Mouse (Mus musculus) ES-Bruce4 (cell line): ENCODE measurements at regions not wholly inside any gene's neighbourhood (a gene's known extent, or its start where the extent isn't known, plus 50 kb on each side); places are given as distances from the start of the nearest gene placed in this dataset.

ENCODE experiments used
- H3K27ac ChIP-seq: 2 replicates; pipeline ENCODE4 v1.5.1; 2012; ENCODE audit warnings: low read length, inconsistent platforms; ENCODE audit not compliant: insufficient read depth
- H3K27me3 ChIP-seq: 2 replicates; pipeline ENCODE4 v1.6.1; 2012; ENCODE audit warnings: mild to moderate bottlenecking, low read length, inconsistent platforms; ENCODE audit not compliant: control insufficient read depth, poor library complexity, insufficient read depth, severe bottlenecking
- H3K36me3 ChIP-seq: 2 replicates; pipeline ENCODE4 v1.6.1; 2012; ENCODE audit warnings: inconsistent platforms, mild to moderate bottlenecking, low read length, moderate library complexity; ENCODE audit not compliant: control insufficient read depth, poor library complexity, insufficient read depth, severe bottlenecking
- H3K4me1 ChIP-seq: one replicate; pipeline ENCODE4 v1.8.1; 2011; ENCODE audit warnings: low read length; ENCODE audit not compliant: control insufficient read depth, insufficient read depth
- H3K4me3 ChIP-seq: 2 replicates; pipeline ENCODE4 v1.5.1; 2011; ENCODE audit warnings: low read depth, mild to moderate bottlenecking, low read length
- H3K9ac ChIP-seq: 2 replicates; pipeline ENCODE4 v1.6.1; 2012; ENCODE audit warnings: low read depth, mild to moderate bottlenecking, inconsistent platforms; ENCODE audit not compliant: poor library complexity, severe bottlenecking
- H3K9me3 ChIP-seq: replicated peaks from 2 replicates; pipeline ENCODE4 v1.6.1; 2012; ENCODE audit warnings: mild to moderate bottlenecking, low read length, inconsistent platforms; ENCODE audit not compliant: control insufficient read depth, poor library complexity, insufficient read depth, severe bottlenecking
- CTCF ChIP-seq: IDR thresholded peaks from one replicate; pipeline ENCODE4 v1.8.1; 2011; ENCODE audit warnings: low read depth, low read length
- EP300 ChIP-seq: IDR thresholded peaks from 2 replicates; pipeline ENCODE4 v1.6.1; 2011; ENCODE audit warnings: low read depth, low read length; ENCODE audit not compliant: insufficient read depth
- POLR2A ChIP-seq: IDR thresholded peaks from one replicate; pipeline ENCODE4 v1.8.1; 2011; ENCODE audit warnings: low read length; ENCODE audit not compliant: insufficient read depth

DNA sequence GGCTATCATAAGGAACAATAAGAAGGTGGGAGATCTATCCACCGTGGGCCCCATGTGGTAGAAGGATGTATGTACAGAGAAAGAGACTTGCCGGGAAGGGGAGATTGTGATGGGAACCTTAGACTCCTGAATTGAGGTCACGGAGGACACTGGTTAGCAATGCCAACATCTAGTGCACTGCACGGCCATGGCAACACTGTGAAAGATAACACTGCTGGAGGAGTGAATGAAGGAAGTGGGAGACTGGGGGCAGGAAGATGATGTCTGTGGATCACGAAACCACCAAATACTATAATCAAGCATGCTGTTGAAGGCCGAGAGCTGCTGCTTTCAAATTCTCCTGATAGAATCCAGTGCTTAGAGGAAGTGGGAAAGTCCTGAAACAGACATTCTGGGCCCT, 78.7 kb upstream of the Armc2 start:
- Histone ChIP-seq H3K27ac (no peak overlapping the region), H3K4me1 (no peaks in the 10 kb centered on the region), H3K9ac (no peak overlapping the region), H3K27me3 (no peaks in the 10 kb centered on the region), H3K36me3 (no peaks in the 10 kb centered on the region), H3K9me3 (no peaks in the 10 kb centered on the region), H3K4me3 (no peak overlapping the region)
- TF ChIP-seq POLR2A (no peak), EP300 (no peak), CTCF (no peak)

DNA sequence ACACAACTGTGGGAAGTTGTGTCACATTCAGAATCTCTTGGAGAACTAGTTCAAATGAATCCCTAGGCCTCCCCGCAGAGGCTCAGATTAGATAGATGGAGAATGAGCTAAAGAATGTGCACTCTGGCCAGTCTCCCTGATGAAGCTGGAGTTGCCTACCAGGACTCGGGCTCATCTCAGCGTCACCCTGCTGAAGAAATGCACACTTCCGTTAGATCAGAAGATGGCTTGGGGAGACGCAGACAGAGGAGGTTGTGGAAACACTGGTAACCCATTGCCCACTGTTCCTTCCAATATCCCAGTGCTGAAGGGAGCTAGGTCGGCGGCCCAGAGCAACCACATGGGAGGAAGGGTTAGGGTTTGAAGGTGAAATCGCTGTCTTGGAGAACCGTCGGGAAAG, 77.7 kb upstream of the Armc2 start:
- H3K4me3 ChIP-seq, result no peak overlapping the region
- H3K36me3 ChIP-seq, result no peaks in the 10 kb centered on the region
- TF ChIP-seq CTCF, result no peak
- no peak for TF ChIP-seq POLR2A
- no peak for TF ChIP-seq EP300
- no peak overlapping the region for H3K9ac ChIP-seq
- H3K4me1 ChIP-seq, result no peaks in the 10 kb centered on the region
- no peaks in the 10 kb centered on the region for H3K9me3 ChIP-seq
- H3K27ac ChIP-seq, result no peak overlapping the region
- no peaks in the 10 kb centered on the region for H3K27me3 ChIP-seq

DNA sequence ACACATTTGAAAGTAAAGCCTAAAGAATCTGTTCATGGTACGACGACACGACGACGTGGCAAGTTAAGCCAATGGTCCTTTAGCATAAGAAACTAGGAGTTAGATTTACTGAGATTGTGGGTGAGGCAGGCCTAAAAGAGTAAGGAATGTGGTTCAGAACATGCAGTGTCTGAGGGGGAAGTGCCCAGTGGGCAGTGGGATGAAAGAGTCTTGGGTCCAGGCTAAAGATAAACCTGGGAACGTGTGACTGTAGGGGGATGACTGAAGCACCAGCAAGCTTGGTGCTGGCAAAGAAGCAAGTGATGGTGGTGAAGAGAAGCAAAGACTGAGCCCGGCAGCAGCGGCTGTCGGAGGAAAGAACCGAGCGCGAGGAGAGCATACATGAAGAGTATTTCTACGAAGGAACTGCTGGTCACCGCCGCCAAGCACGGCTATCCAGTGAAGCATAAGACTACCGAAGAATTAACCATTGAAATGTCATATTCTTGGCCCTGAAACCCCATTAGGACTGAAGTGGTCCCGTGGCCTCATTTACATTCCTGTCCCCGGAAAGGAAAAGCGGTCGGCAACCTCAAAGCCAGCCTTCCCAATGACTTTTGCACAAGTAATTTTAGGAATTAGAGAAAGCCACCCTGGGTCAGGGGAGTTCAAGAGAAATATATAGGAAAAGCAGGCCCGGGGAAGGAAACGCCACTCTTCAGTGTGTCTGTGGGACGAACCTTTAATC, 76.2 kb upstream of the Armc2 start:
- no peak for TF ChIP-seq CTCF
- TF ChIP-seq EP300, result no peak
- TF ChIP-seq POLR2A, result no peak
- H3K9me3 ChIP-seq, result no peaks in the 10 kb centered on the region
- H3K4me3 ChIP-seq, result no peak overlapping the region
- H3K36me3 ChIP-seq, result no peaks in the 10 kb centered on the region
- no peak overlapping the region for H3K9ac ChIP-seq
- H3K4me1 ChIP-seq, result no peaks in the 10 kb centered on the region
- H3K27ac ChIP-seq, result no peak overlapping the region
- H3K27me3 ChIP-seq, result no peaks in the 10 kb centered on the region

DNA sequence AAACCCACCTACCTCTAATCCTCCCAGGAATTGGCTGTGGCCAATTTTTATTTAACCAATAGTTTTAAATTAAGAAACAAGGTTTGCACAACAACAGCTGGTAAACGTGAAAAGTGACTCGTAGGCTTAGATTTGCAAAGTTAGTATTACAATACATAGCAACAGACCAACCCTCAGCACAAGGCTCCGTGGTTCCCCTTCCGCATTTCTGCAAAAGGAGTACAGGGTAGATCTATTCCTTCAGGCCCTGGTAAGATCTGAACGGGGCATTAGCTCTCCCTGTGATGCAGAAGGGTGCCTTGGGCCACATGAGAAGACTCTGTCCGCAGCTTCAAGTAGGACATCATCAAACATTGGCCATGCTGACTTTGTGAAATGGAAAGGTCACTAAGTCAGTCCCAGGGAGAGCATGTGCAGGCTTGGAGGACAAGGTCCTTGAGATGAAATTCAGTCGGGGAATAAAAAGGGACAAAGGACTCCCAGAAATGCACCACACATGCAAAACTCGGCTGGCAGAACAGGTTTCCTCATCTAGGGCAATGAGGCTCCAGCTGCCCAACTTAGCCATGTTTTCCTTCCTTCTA, 75.0 kb upstream of the Armc2 start:
- H3K4me1 ChIP-seq, result no peaks in the 10 kb centered on the region
- H3K4me3 ChIP-seq, result no peak overlapping the region
- H3K27me3 ChIP-seq, result no peaks in the 10 kb centered on the region
- TF ChIP-seq POLR2A, result no peak
- TF ChIP-seq CTCF, result no peak
- TF ChIP-seq EP300, result no peak
- H3K36me3 ChIP-seq, result no peaks in the 10 kb centered on the region
- no peak overlapping the region for H3K9ac ChIP-seq
- no peak overlapping the region for H3K27ac ChIP-seq
- no peaks in the 10 kb centered on the region for H3K9me3 ChIP-seq

DNA sequence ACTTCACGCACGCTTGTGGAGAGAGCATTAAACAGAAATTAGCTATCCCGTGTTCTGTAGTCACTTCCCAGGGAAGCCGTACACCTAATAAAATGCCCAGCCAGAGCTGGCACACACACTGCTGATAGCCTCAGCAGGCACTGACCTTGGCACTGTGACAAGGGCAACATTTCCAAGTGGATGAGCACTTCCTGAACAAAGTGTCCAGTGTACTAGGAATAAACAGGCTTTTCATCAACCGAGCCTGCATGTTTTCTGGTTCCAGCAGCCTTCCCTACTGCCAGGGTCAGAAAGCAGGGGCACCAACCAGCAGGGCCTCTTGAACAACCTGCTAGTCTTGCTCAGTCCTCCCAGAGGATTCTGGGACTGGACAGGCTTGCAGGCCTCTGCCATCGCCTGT, 74.3 kb upstream of the Armc2 start:
- H3K9ac ChIP-seq, result no peak overlapping the region
- no peak overlapping the region for H3K27ac ChIP-seq
- H3K27me3 ChIP-seq, result no peaks in the 10 kb centered on the region
- TF ChIP-seq CTCF (no peak), POLR2A (no peak), EP300 (no peak)
- no peaks in the 10 kb centered on the region for H3K9me3 ChIP-seq
- H3K36me3 ChIP-seq, result no peaks in the 10 kb centered on the region
- no peaks in the 10 kb centered on the region for H3K4me1 ChIP-seq
- no peak overlapping the region for H3K4me3 ChIP-seq

DNA sequence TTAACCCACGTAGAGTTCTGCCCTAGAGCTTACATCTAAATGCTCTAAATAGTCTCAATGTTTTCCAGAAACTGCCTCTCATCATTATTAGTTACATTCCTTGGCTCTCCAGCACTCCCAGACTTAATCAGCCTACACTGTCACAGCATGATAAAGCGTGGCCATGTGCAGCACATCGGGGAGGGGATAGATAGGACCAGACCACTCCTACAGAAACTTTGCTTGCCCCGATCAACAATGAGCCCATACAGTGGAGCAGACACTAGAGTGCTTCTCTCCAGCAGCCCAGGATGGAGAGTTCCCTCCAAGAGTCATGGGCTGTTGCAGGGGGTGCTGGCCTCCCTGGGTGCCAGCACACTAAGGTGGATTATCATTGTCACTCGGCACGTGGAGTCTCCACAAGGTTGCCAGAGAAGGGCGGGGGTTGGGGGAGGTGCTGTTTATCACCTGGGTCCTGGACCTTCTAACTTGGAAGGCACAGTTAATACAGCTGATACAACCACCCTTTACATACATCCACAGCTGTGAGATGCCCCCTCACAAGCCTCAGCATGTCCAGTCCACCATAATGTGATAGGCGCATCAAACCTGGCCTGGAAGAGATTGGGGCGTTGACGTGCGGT, 73.4 kb upstream of the Armc2 start:
- H3K4me1 ChIP-seq, result no peaks in the 10 kb centered on the region
- H3K9ac ChIP-seq, result no peak overlapping the region
- no peaks in the 10 kb centered on the region for H3K9me3 ChIP-seq
- no peaks in the 10 kb centered on the region for H3K36me3 ChIP-seq
- no peak overlapping the region for H3K27ac ChIP-seq
- H3K4me3 ChIP-seq, result no peak overlapping the region
- no peaks in the 10 kb centered on the region for H3K27me3 ChIP-seq
- no peak for TF ChIP-seq CTCF
- no peak for TF ChIP-seq EP300
- no peak for TF ChIP-seq POLR2A
